Mouse (Mus musculus): ENCODE data around the gene Tmprss15.

- TF ChIP-seq POLR2A (IDR thresholded peaks at IDR 0.05; ENCODE audit: borderline replicate concordance, control insufficient read depth, low read depth, low read length) (no peak), CTCF (IDR thresholded peaks at IDR 0.05; ENCODE audit: control insufficient read depth, insufficient read depth, low read length) (no peak)
Measured at GRCm38 (mm10) chr16:79114879-79115278, 24.0 kb upstream of the Tmprss15 start.
